Mouse (Mus musculus) neural tube, embryonic 15.5 days (tissue): ENCODE data around the gene Foxi2. TPM values are rescaled to one million over a fixed set of nuclear protein-coding genes. Genes with fewer than 3 reads are reported as not detected.

Source experiments
- ATAC-seq: fragments of 200-750 bp; cut with Nextera tagmentation; 2 replicates; pipeline ENCODE4 v1.8.0; 2017; ENCODE audit warnings: mild to moderate bottlenecking, moderate TSS enrichment, moderate library complexity; ENCODE audit not compliant: low FRiP score
- H3K27ac ChIP-seq: fragments of 300-500 bp; sonication (generic); replicated peaks from 2 replicates; pipeline ENCODE4 v1.5.1; 2015; ENCODE audit warnings: mild to moderate bottlenecking, inconsistent platforms
- H3K27me3 ChIP-seq: fragments of 300-500 bp; sonication (generic); replicated peaks from 2 replicates; pipeline ENCODE4 v1.6.1; 2015; ENCODE audit warnings: inconsistent platforms
- H3K36me3 ChIP-seq: fragments of 300-500 bp; sonication (generic); 2 replicates; pipeline ENCODE4 v1.6.1; 2015; ENCODE audit warnings: inconsistent platforms
- H3K4me1 ChIP-seq: fragments of 300-500 bp; sonication (generic); 2 replicates; pipeline ENCODE4 v1.6.1; 2015; ENCODE audit warnings: inconsistent platforms
- H3K4me2 ChIP-seq: fragments of 300-500 bp; sonication (generic); 2 replicates; pipeline ENCODE4 v1.6.1; 2015; ENCODE audit warnings: inconsistent platforms, mild to moderate bottlenecking, moderate library complexity
- H3K4me3 ChIP-seq: fragments of 300-500 bp; sonication (generic); replicated peaks from 2 replicates; pipeline ENCODE4 v1.5.1; 2015; ENCODE audit warnings: mild to moderate bottlenecking, inconsistent platforms
- H3K9ac ChIP-seq: fragments of 300-500 bp; sonication (generic); replicated peaks from 2 replicates; pipeline ENCODE4 v1.6.1; 2015; ENCODE audit warnings: mild to moderate bottlenecking, inconsistent platforms
- H3K9me3 ChIP-seq: fragments of 300-500 bp; sonication (generic); replicated peaks from 2 replicates; pipeline ENCODE4 v1.6.1; 2016; ENCODE audit warnings: inconsistent platforms
- WGBS: fragments of 180-500 bp; shearing (Covaris S2); methylation state at CpG from one replicate; pipeline ENCODE4 v1.1.7; 2015; ENCODE audit warnings: mixed read lengths; 5-methylcytosine and 5-hydroxymethylcytosine counted together
- polyA plus RNA-seq: library from polyadenylated mRNA; unstranded; fragments of >200 nt; fragmentation: Nextera tagmentation; extraction: Ambion mirVana; gene quantifications from 2 replicates; pipeline ENCODE4 v1.2.1, GENCODE M21; 2015

Foxi2 gene
- polyA plus RNA-seq, 1 experiment from 2014 or later, result not detected

DNA sequence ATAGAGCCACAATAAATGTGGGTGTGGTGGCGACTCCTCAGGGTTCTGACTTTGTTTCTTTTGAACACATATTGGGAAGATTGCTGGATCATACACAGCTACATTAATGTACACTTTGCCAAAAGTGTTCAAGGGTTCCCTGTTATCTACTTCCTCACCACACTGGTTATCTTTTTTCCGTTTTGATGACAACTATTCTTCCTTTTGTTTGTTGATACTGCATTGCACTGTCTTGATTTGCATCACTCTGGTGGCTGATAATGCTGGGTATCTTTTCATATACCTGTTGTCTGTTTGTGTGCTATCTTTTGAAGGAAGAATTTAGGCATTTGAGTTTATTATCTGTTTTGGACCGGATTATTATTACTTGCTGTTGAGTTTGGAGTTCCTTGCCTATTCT, 3.3 kb upstream of the Foxi2 start:
- no peaks in the 10 kb centered on the region for H3K36me3 ChIP-seq
- no peaks in the 10 kb centered on the region for H3K9me3 ChIP-seq
- H3K4me1 ChIP-seq, result peaks cover 10% of the 10 kb centered on the region; the same call in 1 of the 2 replicates
- WGBS, result 75% methylated on average over 3 of the region's 3 CpGs
- H3K27me3 ChIP-seq, result peaks cover 43% of the 10 kb centered on the region
- no peak for ATAC-seq
- no peak overlapping the region for H3K4me3 ChIP-seq
- H3K9ac ChIP-seq, result no peak overlapping the region
- H3K4me2 ChIP-seq, result no peak overlapping the region
- no peak overlapping the region for H3K27ac ChIP-seq

DNA sequence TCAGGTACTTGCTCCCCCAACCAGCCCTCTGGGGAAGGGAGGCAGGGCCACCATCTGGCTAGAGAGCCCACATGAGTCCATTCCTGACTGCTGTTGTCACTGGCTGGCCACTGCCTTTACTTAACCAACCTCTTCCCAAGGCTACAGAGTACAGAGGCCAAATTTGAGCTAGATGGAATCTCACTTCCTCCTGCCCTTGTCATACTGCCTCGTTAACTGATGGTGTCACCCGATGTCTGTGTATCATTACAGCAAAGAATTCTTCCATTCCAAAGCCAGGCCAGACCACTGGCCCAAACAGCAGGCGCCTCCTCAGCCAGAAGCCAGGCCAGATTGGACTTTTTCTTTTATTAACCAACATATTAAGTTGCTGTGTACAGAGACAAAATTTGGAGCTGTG, 1.6 kb upstream of the Foxi2 start:
- Histone ChIP-seq H3K27me3 (peaks cover 50% of the 10 kb centered on the region), H3K9me3 (no peaks in the 10 kb centered on the region), H3K4me1 (peaks cover 10% of the 10 kb centered on the region; the same call in 1 of the 2 replicates), H3K27ac (no peak overlapping the region), H3K9ac (no peak overlapping the region), H3K4me3 (no peak overlapping the region), H3K36me3 (no peaks in the 10 kb centered on the region), H3K4me2 (no peak overlapping the region)
- 87% methylated on average over 3 of the region's 3 CpGs for WGBS
- no peak for ATAC-seq

DNA sequence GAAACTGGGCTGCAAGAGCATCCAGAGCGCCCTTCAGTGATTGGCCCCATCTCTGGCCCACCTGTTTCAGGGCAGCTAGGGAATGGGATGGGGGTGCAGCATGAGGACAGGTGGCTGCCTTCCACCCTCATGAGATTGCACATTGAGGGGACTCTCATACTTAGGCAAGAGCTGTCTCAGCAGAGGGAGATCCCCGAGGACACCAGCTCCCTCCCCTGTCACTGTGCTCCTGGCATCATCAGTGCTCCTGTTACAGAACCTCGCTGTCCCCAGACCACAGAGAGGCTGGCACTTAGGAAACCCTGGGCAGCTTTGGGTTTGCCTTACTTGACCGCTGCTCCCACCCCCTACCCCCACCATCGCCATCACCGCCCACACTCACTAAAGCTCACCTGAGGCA, 2.2 kb downstream of the Foxi2 start:
- Histone ChIP-seq H3K4me2 (no peak overlapping the region), H3K36me3 (no peaks in the 10 kb centered on the region), H3K9ac (no peak overlapping the region), H3K4me3 (no peak overlapping the region), H3K27ac (no peak overlapping the region), H3K27me3 (peaks cover 47% of the 10 kb centered on the region), H3K9me3 (no peaks in the 10 kb centered on the region), H3K4me1 (peaks cover 10% of the 10 kb centered on the region; the same call in 1 of the 2 replicates)
- ATAC-seq, result no peak
- 72% methylated on average over 6 of the region's 6 CpGs for WGBS

DNA sequence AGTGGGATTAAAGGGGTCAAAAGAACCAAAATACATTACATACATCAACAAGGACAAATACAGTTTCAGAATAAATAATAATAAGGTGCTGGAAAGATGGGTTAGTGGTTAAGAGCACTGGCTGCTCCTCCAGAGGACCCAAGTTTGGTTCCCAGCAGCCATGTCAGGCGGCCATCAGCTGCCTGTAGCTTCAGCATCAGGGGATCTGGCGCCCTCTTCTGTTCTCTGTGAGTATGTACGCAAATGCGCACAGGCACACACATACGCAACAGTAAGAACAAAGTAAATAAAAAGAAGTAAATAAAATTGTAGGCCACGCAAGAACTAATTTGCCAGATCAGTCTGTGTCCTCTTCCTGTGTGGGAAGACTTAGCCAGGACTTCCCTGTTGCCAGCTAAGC, 18.7 kb downstream of the Foxi2 start:
- 95% methylated on average over 6 of the region's 6 CpGs for WGBS
- no peaks in the 10 kb centered on the region for H3K36me3 ChIP-seq
- no peaks in the 10 kb centered on the region for H3K9me3 ChIP-seq
- no peak overlapping the region for H3K4me2 ChIP-seq
- ATAC-seq, result no peak
- H3K4me1 ChIP-seq, result no peaks in the 10 kb centered on the region
- H3K4me3 ChIP-seq, result no peak overlapping the region
- H3K9ac ChIP-seq, result no peak overlapping the region
- H3K27ac ChIP-seq, result no peak overlapping the region
- no peaks in the 10 kb centered on the region for H3K27me3 ChIP-seq

DNA sequence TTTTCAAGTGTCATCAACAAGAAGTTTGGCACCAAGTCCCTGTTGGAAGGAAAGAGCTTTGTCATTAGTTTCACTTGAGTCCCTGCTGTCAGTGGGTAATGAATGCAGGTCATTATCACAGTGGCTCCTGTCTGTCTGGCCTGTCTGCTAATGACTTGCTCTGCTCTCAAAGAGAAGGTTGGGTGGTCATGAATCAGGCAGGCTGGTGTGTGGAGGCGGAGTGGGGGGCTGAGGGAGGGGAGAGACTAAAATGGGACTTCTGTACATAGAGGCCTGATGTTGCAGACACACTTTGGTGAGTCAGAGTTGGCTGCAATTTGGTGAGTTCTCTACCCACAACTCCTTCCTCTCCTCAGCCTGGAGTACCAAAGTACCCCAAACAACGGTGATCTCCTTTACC, 20.8 kb downstream of the Foxi2 start:
- 71% methylated on average over 2 of the region's 2 CpGs for WGBS
- Histone ChIP-seq H3K4me2 (no peak overlapping the region), H3K27ac (no peak overlapping the region), H3K4me1 (no peaks in the 10 kb centered on the region), H3K36me3 (no peaks in the 10 kb centered on the region), H3K4me3 (no peak overlapping the region), H3K9ac (no peak overlapping the region), H3K27me3 (no peaks in the 10 kb centered on the region), H3K9me3 (no peaks in the 10 kb centered on the region)
- ATAC-seq, result no peak

GRCm38 (mm10) chr7:135443903-135444302, 33.8 kb downstream of the Foxi2 start:
- WGBS, result 85% methylated on average over 4 of the region's 4 CpGs
- no peaks in the 10 kb centered on the region for H3K9me3 ChIP-seq
- no peaks in the 10 kb centered on the region for H3K27me3 ChIP-seq
- H3K36me3 ChIP-seq, result no peaks in the 10 kb centered on the region
- no peak overlapping the region for H3K27ac ChIP-seq
- no peak overlapping the region for H3K9ac ChIP-seq
- ATAC-seq, result no peak
- no peak overlapping the region for H3K4me3 ChIP-seq
- H3K4me2 ChIP-seq, result no peak overlapping the region
- H3K4me1 ChIP-seq, result no peaks in the 10 kb centered on the region

- H3K27ac ChIP-seq, result no peak overlapping the region
- 85% methylated on average over 3 of the region's 3 CpGs for WGBS
- no peak for ATAC-seq
- H3K9ac ChIP-seq, result no peak overlapping the region
- no peaks in the 10 kb centered on the region for H3K9me3 ChIP-seq
- no peaks in the 10 kb centered on the region for H3K36me3 ChIP-seq
- no peaks in the 10 kb centered on the region for H3K27me3 ChIP-seq
- H3K4me2 ChIP-seq, result no peak overlapping the region
- H3K4me3 ChIP-seq, result no peak overlapping the region
- H3K4me1 ChIP-seq, result no peaks in the 10 kb centered on the region
Measured at GRCm38 (mm10) chr7:135451340-135451739, 41.2 kb downstream of the Foxi2 start.

- no peak overlapping the region for H3K27ac ChIP-seq
- H3K9ac ChIP-seq, result no peak overlapping the region
- H3K36me3 ChIP-seq, result no peaks in the 10 kb centered on the region
- no peaks in the 10 kb centered on the region for H3K4me1 ChIP-seq
- no peaks in the 10 kb centered on the region for H3K9me3 ChIP-seq
- no peaks in the 10 kb centered on the region for H3K27me3 ChIP-seq
- WGBS, result 46% methylated on average over 1 of the region's 1 CpGs
- H3K4me3 ChIP-seq, result no peak overlapping the region
- no peak for ATAC-seq
- no peak overlapping the region for H3K4me2 ChIP-seq
Measured at GRCm38 (mm10) chr7:135452366-135452765, 42.3 kb downstream of the Foxi2 start.

- Histone ChIP-seq H3K4me3 (no peak overlapping the region), H3K27me3 (no peaks in the 10 kb centered on the region), H3K36me3 (no peaks in the 10 kb centered on the region), H3K9me3 (no peaks in the 10 kb centered on the region), H3K9ac (no peak overlapping the region), H3K27ac (no peak overlapping the region), H3K4me1 (no peaks in the 10 kb centered on the region), H3K4me2 (no peak overlapping the region)
- 61% methylated on average over 3 of the region's 3 CpGs for WGBS
- ATAC-seq, result no peak
Measured at GRCm38 (mm10) chr7:135453690-135454089, 43.6 kb downstream of the Foxi2 start.

Other genes starting within 250 kb of the Foxi2 start
- gene Nps, start 151.6 kb upstream of the Foxi2 start, polyA plus RNA-seq, result not detected in 2 replicates
- 1.5 TPM in 1 of 2 replicates, not detected in the other for gene Clrn3, start 118.3 kb downstream of the Foxi2 start, polyA plus RNA-seq
- 10.0 and 11.0 TPM in 2 replicates for gene Ptpre, start 127.2 kb downstream of the Foxi2 start, polyA plus RNA-seq